Comparison of ENCODE assay signal across 23 mouse cellular contexts in genomic region chr17:26842431-26843228, GRCm38 (mm10). TPM values are rescaled to one million over a fixed set of nuclear protein-coding genes. Genes with fewer than 3 reads are reported as not detected.
DNase-seq lines count a peak whose midpoint lies in the region; ATAC-seq lines count a peak whose summit lies in the region.
"Had no signal": no experiment of that assay in that cellular context is flagged by ENCODE, and none has a peak within 500 bp of the region (broad histone marks: within the 10 kb centered on the region; RNA-seq: fewer than 3 reads in every experiment).

No protein-coding gene starts in this region.

- peak overlapping the region; percentile 77 for H3K4me3 ChIP-seq in heart, embryonic 11.5 days (ENCODE audit: low read depth, low read length)
- H3K4me3 ChIP-seq in heart, embryonic 15.5 days, result peak overlapping the region; percentile 73
- H3K4me3 ChIP-seq: forebrain, embryonic 12.5 days; hindbrain, embryonic 12.5 days; kidney, embryonic 15.5 days; limb, embryonic 12.5 days; liver, embryonic 15.5 days; midbrain, embryonic 12.5 days; neural tube, embryonic 13.5 days had no signal

- H3K9ac ChIP-seq in heart, embryonic 11.5 days (ENCODE audit: low read depth, low read length), result peak overlapping the region; percentile 77
- H3K9ac ChIP-seq in heart, embryonic 15.5 days, result peak overlapping the region; percentile 71
- H3K9ac ChIP-seq: forebrain, embryonic 12.5 days; hindbrain, embryonic 12.5 days; kidney, embryonic 15.5 days; limb, embryonic 12.5 days; liver, embryonic 15.5 days; midbrain, embryonic 12.5 days; neural tube, embryonic 13.5 days had no signal

- H3K27me3 ChIP-seq in heart, embryonic 11.5 days (ENCODE audit: control insufficient read depth, insufficient read depth, low read length), result peaks cover 64% of the 10 kb centered on the region
- H3K27me3 ChIP-seq in heart, embryonic 15.5 days, result peaks cover 72% of the 10 kb centered on the region

- no peak for ATAC-seq in heart, embryonic 11.5 days (replicated peaks; ENCODE audit: insufficient number of reproducible peaks, low FRiP score, low TSS enrichment)
- ATAC-seq in heart, embryonic 15.5 days (replicated peaks; ENCODE audit: insufficient number of reproducible peaks, insufficient read depth, low FRiP score, low read depth), result no peak
- ATAC-seq: lung, postnatal 0 days had no signal

- peaks cover 3% of the 10 kb centered on the region; the same call in 1 of the 2 replicates for H3K4me1 ChIP-seq in heart, embryonic 11.5 days (ENCODE audit: control insufficient read depth, insufficient read depth, low read length)
- peaks cover 10% of the 10 kb centered on the region for H3K4me1 ChIP-seq in heart, embryonic 15.5 days (replicated peaks)

- no peaks in the 10 kb centered on the region for H3K9me3 ChIP-seq in heart, embryonic 11.5 days (replicated peaks; ENCODE audit: control insufficient read depth, low read length)
- no peaks in the 10 kb centered on the region for H3K9me3 ChIP-seq in heart, embryonic 15.5 days (replicated peaks)
- H3K9me3 ChIP-seq: forebrain, embryonic 12.5 days; hindbrain, embryonic 12.5 days; kidney, embryonic 15.5 days; limb, embryonic 12.5 days; liver, embryonic 15.5 days; midbrain, embryonic 12.5 days; neural tube, embryonic 13.5 days had no signal

- peak overlapping the region; percentile 95 for H3K27ac ChIP-seq in heart, embryonic 11.5 days (ENCODE audit: low read depth, low read length)
- H3K27ac ChIP-seq in heart, embryonic 15.5 days, result peak overlapping the region; percentile 86
- H3K27ac ChIP-seq: forebrain, embryonic 12.5 days; hindbrain, embryonic 12.5 days; kidney, embryonic 15.5 days; limb, embryonic 12.5 days; liver, embryonic 15.5 days; midbrain, embryonic 12.5 days; neural tube, embryonic 13.5 days had no signal

- H3K36me3 ChIP-seq in heart, embryonic 11.5 days (ENCODE audit: control insufficient read depth, insufficient read depth, low read length), result no peaks in the 10 kb centered on the region
- H3K36me3 ChIP-seq in heart, embryonic 15.5 days, result no peaks in the 10 kb centered on the region
- H3K36me3 ChIP-seq: forebrain, embryonic 12.5 days; hindbrain, embryonic 12.5 days; kidney, embryonic 15.5 days; limb, embryonic 12.5 days; liver, embryonic 15.5 days; midbrain, embryonic 12.5 days; neural tube, embryonic 13.5 days had no signal

- no peak for DNase-seq in heart, postnatal 14 days
- peak; percentile 43 for DNase-seq in kidney, adult 9 months
- no peak for DNase-seq in kidney, postnatal 10 days
- peak; percentile 16 for DNase-seq in embryo, embryonic 11 days
- no peak for DNase-seq in gastrocnemius, adult 8-10 months (ENCODE audit: low spot score in 2 of 2)
- DNase-seq in cerebellum, adult 18-20 months, result no peak
- DNase-seq: adrenal gland, adult 8-10 months; cerebellum, adult 9-11 months; gastrocnemius, postnatal 25 days had no signal

- peak overlapping the region; percentile 64 for H3K4me2 ChIP-seq in heart, embryonic 11.5 days
- H3K4me2 ChIP-seq in heart, embryonic 15.5 days, result peak overlapping the region; percentile 69
- H3K4me2 ChIP-seq: forebrain, embryonic 12.5 days; hindbrain, embryonic 12.5 days; kidney, embryonic 15.5 days; limb, embryonic 12.5 days; liver, embryonic 15.5 days; midbrain, embryonic 12.5 days; neural tube, embryonic 13.5 days had no signal

- 18% methylated on average over 9 of the region's 9 CpGs for WGBS in heart, embryonic 11.5 days (ENCODE audit: insufficient replicate concordance)
- 20% methylated on average over 9 of the region's 9 CpGs for WGBS in heart, embryonic 15.5 days

- intact Hi-C loops in heart, postnatal 14 days (cut with DNase I), result no loop called here

RNA-seq across cellular contexts. Expression of gene Nkx2-5, which starts 2.2 kb away (rescaled TPM):
- 157 and 159 TPM in 2 replicates for polyA plus RNA-seq in heart, embryonic 11.5 days (2014; fragmentation: Nextera tagmentation; extraction: Ambion mirVana)
- total RNA-seq in heart, postnatal 14 days (2021), result 10 to 100 TPM; 78.9 to 80.4 TPM
- polyA plus RNA-seq in heart, embryonic 15.5 days (2015; fragmentation: Nextera tagmentation; extraction: Ambion mirVana), result 131 and 147 TPM in 2 replicates
- not detected for total RNA-seq in gastrocnemius, adult 8-10 months (2022)
- total RNA-seq: adrenal gland, adult 8-10 months; gastrocnemius, postnatal 25 days; layer of hippocampus, postnatal 10 days; left cerebral cortex, adult 8-10 months had no signal
- polyA plus RNA-seq: cortical plate, adult 2 months; forebrain, embryonic 12.5 days; hindbrain, embryonic 12.5 days; kidney, embryonic 15.5 days; large intestine, adult 2 months; limb, embryonic 12.5 days; midbrain, embryonic 12.5 days had no signal

Comparison
In these comparisons a context has a peak if more than half of its experiments do, and no peak if none do; other contexts are left out.
1. DNase-seq: peak in kidney, adult 9 months (single experiment) and embryo, embryonic 11 days (single experiment); none in heart, postnatal 14 days (0 of 2), kidney, postnatal 10 days (single experiment), gastrocnemius, adult 8-10 months (0 of 2) and cerebellum, adult 18-20 months (0 of 2).
2. RNA of gene Nkx2-5, which starts 2.2 kb away (total RNA-seq): 78.9 to 80.4 TPM in heart, postnatal 14 days; not detected in gastrocnemius, adult 8-10 months; every median in the first group is over 10 times any median in the second.